Mouse (Mus musculus) liver (tissue): Measurements from ENCODE around the gene Cckbr.
A peak's percentile ranks its signal among the peaks of the same experiment; 100 is the strongest.
"Not testable (repeated sequence)": the region's sequence is repeated elsewhere in the genome, so short reads cannot be mapped to it uniquely, and the experiment has no call there.

Experiments used
- DNase-seq: peaks from one replicate; pipeline ENCODE4 v3.0.0-alpha.2; 2020; ENCODE audit warnings: mixed read lengths

The Cckbr gene

DNA sequence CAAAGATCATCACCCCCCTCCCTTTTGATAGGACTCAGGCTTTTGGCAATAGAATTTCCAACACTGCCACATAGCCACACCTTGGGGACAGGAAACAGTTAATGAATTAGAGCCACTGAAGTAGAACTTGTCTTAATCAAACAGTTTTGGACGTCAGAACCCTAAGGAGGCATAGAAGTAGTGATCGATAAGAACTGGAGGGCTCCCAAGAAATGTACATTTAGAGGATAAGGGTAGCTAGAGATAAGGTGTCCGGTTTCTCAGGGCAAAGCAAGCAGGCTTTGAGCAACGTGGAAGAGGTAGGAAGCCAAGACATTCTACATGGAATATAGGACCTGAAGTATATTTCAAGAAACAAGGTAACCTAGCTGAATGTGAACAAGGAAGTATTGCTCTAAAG, 15.9 kb downstream of the Cckbr start:
- DNase-seq = no peak

DNA sequence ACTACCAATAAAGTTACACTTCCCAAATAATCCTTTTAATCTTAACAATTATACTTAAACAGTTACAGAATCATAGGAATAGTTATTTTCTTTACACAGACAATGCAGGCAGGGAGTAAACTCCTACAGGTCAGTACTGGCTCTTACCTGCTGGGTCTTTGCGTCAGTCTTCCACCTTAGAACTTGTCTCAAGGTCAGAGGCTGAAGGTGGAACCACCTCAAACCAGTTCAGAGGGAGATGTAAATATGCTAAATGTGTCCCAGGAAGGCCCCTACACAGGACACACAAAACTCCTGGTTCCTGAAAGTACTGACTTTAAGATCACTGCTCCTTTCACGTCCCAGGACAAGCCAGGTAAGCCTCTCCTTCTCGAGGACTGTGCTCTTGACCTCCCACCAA, 19.5 kb downstream of the Cckbr start:
- DNase-seq = no peak

DNA sequence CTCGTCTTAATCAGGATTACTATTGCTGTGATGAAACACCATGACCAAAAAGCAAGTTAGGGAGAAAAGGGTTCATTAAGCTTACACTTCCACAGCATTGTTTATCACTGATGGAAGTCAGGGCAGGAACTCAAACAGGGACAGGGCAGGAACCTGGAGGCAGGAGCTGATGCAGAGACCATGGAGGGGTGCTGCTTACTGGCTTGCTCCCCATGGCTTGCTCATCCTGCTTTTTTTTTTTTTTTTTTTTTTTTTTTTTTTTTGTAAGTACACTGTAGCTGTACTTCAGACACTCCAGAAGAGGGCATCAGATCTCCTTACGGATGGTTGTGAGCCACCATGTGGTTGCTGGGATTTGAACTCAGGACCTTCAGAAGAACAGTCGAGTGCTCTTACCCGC, 27.8 kb downstream of the Cckbr start:
- DNase-seq = not testable (repeated sequence)

DNA sequence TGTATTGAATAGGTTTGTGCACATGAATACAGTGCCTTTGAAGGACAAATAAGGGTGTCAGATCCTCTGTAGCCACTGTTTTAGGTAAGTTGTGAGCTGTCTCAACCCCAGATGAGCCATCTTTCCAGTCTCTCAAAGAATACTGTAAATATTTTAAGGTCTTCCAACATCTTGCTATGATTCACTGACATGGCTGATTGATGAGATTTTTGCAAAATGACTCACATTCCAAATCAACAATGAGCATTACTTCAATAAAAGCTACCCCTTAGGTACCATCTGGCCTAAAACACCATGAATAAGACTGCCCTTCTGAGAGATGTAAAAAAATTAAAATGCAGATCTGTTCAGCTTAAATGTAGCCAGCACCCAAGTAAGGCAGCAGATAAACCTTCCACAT, 33.0 kb downstream of the Cckbr start:
- DNase-seq = no peak

DNA sequence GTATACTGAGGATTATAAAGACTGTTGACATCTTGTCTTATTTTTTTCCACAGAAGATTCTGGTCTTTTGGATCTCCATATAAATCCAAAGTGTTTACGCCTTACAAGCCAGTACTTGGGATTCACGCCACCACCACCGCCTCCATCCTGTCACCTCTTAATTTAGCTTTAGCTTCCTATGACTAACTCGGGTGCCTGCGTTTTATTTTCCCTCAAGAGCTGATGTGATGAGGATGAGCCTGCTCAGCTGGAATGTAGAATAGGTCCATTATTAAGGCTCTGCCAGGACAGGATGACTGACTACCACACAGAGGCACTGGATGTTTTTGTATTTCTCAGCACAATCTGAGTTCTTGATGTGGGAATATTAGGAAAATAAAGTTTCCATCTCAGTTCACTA, 40.0 kb downstream of the Cckbr start:
- not testable (repeated sequence) for DNase-seq

DNA sequence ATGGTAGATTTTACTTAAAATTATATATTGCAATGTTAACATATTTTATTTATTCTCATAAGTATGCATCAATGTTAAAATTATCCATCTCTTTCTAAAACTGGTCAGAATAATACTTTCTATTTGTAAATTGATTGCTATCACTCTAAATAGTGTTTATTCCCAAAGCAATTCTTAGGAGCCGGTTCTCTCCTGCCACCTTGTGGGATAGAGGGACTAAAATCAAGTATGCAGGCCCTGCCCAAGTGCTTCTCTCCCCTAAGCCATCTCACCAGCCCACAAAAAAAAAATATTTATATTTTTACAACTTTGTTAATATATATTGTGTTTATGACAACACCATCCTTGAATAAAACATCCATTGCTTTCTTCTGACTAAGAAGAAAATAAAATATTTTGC, 47.1 kb downstream of the Cckbr start:
- DNase-seq = no peak

DNA sequence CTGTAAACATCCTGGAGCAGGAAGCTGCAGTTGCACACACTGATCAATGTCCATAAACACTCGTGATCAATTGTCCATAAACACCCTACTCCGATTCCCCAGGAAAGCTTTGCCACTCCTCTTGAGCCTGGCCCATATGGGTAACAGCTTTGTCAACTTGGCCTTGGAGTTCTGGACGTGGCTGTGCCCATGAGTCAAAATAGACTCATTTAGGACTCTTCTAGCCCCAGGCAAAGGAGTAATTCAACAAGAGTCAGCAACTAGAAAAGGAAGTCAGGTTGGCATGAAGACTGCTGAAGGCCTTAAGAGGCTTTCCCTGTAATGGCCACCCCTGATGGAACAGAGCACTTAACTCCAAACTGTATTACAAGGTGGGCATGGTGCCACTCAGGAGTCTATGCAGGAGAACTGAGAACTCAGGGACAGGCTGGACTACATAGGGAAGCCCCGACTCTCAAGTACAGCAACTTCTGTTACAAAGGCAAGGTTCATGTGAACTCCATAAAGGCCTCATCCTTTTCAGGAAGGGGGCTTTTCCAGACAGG, 49.3 kb downstream of the Cckbr start:
- DNase-seq = no peak

DNA sequence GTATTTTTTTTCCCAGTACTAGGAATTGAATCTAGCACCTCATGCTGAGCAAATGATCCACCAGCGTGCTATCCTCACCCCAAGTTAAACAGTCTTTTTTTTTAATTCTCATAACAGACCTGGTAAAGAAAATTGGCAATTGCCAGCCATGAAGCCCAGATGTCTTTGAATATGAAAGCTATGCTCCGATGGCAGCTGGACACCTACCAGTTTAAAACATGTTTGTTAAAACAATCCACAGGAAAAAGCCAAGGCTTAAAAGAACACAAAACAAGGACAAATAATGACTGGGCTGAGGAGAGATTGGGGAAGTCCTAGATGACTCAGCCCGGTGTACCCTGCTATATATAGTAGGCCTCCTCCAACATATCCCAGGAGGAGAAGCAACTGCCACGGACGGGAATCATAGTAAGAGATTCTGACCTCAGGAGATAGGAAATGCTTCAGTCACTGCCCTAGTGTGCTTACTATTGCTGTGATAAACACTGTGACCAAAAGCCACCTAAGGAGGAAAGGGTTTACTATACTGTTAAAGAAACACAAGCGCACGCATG, 49.9 kb downstream of the Cckbr start:
- DNase-seq = no peak

DNA sequence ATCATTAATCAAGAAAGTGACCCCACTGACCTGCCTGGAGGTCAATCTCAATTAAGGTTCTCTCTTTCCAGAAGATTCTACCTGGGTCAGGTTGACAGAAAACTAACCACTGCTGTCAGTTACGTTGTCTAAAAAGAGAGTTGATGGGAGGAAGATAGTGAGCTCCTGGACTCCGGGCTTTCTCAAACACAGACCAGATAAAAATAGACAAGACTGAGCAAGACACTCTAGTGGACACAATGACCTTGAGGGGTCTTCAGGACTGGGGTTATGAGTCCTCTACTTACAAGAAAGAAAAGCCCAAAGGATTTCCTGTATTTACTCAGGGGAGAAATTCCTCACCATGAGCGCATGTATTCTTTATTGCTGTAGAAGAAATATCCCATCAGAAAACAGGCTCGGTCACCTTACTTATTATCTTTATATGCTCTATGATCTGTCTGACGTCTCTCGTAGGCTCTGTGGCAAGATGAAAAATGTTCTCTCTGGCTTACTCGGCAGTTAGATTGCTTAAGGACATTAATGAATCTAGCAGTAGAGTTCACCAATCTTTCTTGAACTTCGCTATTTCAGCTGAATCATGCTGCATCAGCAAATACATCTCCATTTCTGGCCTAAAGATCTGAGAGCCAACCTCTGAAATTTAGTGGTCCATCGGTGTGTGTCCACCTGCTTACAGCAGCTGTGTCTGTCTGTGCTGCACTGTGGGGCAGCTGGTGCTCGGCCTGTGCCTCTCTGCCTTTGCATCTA, 51.3 kb downstream of the Cckbr start:
- no peak for DNase-seq

DNA sequence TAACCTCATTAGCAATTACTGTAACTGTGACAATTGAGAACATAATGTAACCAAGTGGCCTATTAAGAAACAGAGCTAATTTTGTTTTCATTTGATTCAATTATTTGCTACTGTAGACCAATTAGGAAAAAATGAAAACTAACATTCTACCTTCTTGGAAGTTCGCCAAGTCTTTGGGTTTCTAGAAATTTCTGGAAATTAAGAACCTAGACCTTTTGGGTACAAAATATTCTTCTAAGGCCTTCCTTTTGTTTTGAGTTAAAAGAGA, 51.8 kb downstream of the Cckbr start:
- no peak for DNase-seq

DNA sequence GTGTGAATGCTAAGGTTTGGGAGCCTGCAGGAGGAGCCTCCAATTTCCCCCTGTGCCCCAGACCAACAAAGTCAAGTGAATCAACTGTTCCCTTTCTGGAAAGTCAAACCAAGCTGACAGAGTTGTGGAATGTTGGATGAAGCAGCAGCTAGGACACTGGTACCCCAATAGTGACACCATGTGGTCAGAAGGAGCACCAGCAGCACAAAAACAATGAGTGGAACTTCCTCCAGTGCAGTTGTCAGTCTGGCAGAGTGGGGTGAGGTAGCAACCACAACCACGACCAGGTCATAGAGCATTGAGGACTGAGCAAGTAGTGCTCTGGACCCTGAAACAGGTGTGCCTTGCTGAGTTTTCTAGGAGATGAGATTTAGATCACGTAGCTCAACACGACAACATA, 52.3 kb downstream of the Cckbr start:
- DNase-seq = peak; percentile 6

DNA sequence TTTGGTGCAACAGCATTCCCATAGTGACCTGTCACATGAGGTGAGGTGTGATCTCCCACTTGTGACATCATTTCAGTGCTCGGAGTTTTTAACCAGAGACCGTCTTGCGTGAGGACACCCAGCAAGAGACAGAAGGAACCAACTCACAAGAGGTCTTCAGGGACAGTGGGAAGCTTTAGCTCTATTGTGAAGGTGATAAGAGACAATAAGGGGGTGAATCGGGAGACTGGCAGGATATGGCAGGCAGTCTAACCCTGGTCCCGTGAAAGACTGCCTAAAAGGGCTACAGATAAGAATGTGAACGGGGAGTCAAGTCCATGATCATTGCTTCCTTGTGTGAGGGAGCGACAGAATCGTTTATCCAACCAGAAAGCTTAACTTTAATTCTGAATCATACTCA, 52.8 kb downstream of the Cckbr start:
- DNase-seq = no peak

DNA sequence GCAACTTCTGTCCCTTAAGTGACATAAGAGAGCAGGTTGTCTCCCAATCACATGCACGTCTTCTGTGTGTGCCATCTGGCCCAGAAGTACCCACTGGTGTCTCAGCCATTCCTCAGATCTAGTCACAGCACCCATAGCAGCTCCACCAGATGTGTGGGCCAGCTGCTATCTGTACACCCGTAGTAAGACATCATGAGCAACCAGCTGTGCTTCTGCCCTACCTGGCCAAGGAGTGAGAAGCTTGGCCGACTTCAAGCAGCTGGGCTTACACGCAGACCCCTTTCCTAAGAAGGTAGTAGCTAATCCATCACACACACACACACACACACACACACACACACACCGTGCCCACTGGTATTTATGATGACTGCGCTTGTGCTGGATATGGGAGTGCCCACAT, 53.7 kb downstream of the Cckbr start:
- DNase-seq = no peak

DNA sequence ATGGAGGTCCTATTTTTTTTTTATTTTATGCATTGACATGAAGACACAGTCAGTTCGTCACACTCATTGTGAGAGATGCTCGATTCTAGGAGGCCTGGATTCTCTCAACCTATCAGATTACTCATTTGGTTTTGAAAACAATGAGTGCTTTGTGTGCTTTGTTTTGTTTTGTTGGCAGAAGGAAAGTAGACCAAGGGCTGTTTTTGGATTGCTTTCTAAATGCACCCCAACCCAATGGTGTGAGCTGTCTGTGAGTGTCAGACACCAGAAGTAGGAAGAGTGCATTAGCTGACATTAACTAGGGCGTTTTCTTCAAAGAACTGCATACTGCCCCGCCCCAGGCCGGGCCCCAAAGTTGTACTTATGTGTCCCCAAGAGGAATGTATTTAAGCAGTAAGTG, 54.5 kb downstream of the Cckbr start:
- DNase-seq = no peak

DNA sequence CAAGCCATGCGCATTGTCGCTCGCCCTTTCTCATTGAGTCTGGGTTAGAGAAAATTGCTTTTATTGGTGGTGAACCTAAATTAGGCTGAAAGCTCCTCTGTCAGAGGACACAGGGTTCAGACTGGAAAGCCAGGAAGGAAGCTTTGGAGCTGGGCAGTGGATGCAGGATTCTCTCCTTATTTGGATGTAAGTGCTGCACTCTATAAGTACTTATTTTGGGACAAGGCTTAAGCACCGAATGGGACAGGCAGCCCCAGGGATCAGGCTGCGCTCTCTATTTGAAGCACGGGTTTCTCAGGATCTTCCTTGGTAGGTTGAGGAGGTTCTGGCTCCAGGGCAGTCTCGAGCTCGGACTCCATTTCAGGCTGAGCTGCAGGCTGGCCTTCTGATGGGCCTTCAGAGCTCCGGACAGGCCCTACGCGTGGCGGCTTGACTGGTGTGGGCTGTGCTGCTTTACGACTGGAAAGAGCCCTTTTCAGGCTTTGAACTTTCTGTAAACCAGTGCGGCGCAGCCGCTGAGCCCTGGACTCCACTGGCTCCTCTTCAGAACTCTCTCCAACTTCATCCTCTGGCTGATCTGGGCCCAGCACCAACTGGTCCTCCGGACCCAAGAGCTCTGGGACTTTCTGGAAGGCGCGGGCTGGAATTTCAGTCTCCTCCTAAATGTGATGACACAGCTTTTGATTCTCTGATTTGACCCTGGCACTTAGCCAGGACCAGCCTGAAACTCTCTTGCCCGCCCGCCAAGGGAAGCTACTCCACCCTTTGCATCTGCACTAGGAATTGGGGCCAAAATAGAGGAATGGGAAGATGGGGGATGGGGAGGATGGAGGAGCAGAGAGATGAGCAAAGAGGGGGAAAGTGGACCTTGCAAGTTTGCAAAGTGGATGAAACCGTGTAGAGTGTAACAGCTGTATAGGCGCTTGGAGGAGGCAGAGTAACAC, 55.3 kb downstream of the Cckbr start:
- DNase-seq = no peak

DNA sequence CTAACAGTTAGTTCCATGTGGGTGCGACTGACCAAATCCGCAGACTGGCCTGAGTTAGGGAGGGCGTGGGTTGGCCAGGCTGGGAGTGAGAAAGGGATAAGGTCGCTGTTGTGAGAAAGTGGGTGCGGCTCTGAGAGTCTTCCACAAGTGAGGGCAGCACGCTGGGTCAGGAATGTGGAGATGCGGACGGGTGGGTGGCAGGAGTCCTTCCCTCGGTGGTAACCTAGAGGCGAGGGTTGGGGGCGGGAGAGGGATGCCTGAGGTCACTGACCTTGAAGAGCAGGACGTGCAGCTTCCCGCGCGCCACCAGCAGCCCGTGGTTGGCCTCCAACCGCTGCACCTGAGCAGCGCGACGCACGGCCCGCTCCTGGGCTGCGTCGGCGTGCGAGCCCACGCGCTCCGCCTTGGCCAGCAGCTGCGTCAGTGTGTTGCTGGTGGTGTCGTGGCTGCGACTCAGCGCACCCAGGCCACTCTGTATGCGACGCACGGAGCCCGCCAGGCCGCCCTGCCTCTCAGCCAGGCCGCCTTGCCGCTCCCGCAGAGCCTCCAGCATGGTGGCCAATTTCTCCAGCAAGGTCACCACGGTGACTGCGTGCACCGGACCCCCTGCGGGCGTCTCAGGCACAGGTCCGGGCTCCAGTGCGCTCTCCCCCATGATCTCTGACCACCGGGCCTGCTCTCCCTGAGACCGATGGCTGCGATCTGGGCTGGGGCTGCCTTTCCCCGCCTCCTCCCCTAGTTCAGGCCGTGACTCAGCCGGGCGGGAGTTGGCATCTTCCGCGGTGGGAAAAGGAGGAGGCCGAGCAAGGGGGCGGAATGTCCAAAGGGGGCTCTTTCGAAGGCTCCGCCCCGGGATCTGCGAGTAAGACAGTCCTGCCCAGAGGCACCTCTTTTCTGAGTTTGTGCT, 56.2 kb downstream of the Cckbr start, which contains the start of gene Cavin3:
Cavin3 (minus strand) TSS at position 796 of the 907 bp plus-strand sequence.
- peak; percentile 52 for DNase-seq

DNA sequence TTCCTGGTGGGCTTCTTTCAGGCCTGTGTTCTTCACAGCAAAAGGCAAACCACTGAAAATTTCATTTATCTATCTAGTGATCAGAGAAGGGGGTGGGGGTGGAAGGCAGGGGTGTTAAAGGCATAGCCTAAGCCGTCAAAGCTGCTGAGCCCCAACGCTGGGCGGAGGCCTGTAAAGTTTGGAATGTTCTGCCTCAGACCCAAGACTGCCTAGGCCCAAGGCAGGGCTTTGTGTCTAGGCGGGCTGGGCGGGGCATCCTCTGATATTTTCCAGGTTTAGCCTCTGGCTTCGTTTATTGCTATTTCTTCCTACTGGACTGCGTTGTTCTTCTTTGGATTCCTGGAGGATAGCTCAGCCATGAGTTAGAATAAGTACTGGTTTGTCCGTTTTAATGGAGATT, 56.9 kb downstream of the Cckbr start:
- DNase-seq = peak; percentile 20

DNA sequence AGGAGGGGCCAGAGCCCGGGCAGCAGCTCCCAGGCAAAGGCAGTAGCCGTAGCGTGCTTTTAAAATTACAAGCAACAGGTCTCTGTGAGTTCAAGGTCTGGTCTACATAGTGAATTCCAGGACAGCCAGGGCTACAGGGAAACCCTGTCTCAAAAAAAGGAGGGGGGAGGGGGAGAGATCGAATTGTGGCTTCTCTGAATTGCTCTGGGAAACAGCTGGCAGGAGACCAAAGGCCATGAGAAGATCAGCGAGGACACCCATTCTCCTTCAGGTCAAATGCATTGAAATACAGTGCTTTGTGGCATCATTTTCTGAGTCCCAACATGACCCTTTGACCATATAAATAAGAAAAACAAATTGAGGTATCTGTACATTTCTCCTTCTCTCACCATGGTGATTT, 59.5 kb downstream of the Cckbr start:
- DNase-seq = no peak

DNA sequence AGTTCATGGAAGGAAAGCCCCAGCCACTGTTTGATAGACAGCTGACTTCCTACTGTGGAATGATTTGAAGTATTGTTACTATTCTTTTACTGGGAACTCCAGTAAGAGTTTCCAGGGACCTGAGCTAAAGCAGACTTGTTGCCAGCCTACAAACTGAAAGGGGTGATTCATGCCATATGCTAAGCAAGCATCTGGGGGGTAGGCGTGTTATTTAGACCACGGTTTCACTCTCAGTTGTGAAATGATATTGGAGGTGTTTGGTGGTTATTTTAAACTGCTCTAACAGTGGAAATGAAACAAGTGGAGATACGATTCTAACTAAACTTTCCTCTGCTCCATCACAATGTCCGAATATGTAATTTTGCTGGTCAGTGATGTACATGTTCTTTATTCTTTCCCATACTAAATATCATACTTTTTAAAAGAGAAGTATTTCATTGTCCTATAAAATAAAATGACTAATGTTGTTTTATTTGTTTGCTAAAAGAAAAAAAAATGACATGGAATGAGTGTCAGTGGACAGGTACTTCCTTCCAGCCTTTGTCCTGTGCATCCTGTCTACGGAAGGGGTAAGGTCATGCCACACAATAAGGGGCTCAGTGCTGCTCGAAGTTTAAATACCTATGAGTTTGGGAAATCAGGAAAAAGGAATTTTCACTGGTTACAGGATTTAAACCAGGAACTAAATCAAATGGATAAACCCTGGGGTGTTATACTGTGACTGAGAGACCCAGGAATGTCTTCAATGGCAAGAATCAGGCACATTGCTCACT, 61.8 kb downstream of the Cckbr start:
- DNase-seq = no peak

DNA sequence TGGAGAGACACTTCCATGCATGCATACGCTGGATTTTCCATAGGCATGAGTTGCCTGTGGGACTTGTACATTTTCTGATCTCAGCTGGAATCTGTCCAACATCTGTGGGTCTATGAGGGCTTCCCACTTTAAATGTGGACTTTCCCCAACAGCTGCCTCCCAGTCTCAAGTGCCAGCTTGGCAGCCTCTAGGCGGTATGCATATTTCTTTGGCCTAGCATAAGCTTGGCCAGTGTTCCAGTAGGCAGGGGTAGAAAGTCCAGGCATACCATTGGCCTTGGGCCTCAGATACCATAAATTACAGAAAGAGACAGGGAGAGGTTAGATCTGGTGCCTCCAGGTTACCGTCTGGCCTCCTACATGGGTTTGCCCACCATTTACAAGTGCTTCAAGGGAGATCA, 72.3 kb downstream of the Cckbr start:
- no peak for DNase-seq

DNA sequence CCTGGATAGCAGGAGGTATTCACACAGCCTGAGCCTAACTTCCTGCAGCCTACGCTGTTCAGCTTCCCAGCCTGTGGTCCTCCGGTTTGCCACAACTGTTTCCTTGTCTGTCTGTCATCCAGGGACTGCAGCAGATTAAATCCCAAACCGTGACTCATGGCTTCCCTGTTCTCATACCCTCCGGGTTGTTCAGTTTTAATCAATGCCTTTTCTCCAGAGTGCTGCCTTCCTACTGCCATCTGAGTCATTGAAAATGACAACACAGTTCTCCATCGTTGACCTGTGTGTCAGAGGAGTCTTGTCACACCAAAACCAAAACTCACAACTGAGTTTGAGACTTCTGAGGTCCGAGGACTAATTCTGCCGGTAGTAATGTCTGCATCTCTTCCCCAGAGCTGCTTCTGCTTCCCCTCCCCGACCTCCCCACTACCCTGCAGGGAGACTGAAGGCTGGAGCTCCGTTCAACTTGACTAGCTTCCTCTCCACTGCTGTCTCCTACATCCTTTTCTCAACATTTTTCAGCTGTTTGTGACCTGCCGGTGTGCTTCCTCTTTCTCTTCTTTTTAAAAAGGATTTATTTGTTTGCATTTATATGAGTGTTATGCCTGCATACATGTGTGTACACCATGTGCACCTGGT, 73.4 kb downstream of the Cckbr start:
- no peak for DNase-seq
